ENCODE assay signal across 11 mouse cellular contexts in genomic region chr6:28633120-28633519, GRCm38 (mm10).
A peak's percentile ranks its signal among the peaks of the same experiment; 100 is the strongest.
DNase-seq lines count a peak whose midpoint lies in the region; ATAC-seq and TF ChIP-seq lines count a peak whose summit lies in the region.
"Had no signal": no experiment of that assay in that cellular context is flagged by ENCODE, and none has a peak within 500 bp of the region (broad histone marks: within the 10 kb centered on the region; RNA-seq: fewer than 3 reads in every experiment).

No protein-coding gene starts in this region.

- peak; percentile 42 for DNase-seq in cerebellum, adult 9-11 months
- DNase-seq in cerebellum, adult 11 months = no peak
- peak; percentile 27 for DNase-seq in kidney, postnatal 10 days
- DNase-seq in forebrain, embryonic 11.5 days (ENCODE audit: low spot score) = no peak
- DNase-seq in hindbrain, postnatal 0 days (ENCODE audit: low spot score) = peak; percentile 66
- DNase-seq in adrenal gland, adult (ENCODE audit: inconsistent age in 2 of 2, low spot score in 1 of 2) = no peak
- no peak for DNase-seq in testis, postnatal 10 days (ENCODE audit: low spot score)
- DNase-seq: adrenal gland, postnatal 14 days; lung, postnatal 14 days had no signal

- no peaks in the 10 kb centered on the region for H3K27me3 ChIP-seq in kidney, embryonic 14.5 days (ENCODE audit: control insufficient read depth, insufficient read depth, low read length)
- no peaks in the 10 kb centered on the region for H3K27me3 ChIP-seq in forebrain, embryonic 11.5 days (ENCODE audit: control insufficient read depth, insufficient read depth, low read length)
- H3K27me3 ChIP-seq in hindbrain, postnatal 0 days (ENCODE audit: insufficient read depth, low read length) = no peaks in the 10 kb centered on the region
- H3K27me3 ChIP-seq: limb, embryonic 15.5 days had no signal

- H3K4me2 ChIP-seq in kidney, embryonic 14.5 days (replicated peaks; ENCODE audit: low read depth, low read length) = no peak overlapping the region
- no peak overlapping the region for H3K4me2 ChIP-seq in forebrain, embryonic 11.5 days (ENCODE audit: low read depth, low read length, severe bottlenecking)
- H3K4me2 ChIP-seq in hindbrain, postnatal 0 days (ENCODE audit: low read depth, low read length) = no peak overlapping the region
- H3K4me2 ChIP-seq: limb, embryonic 15.5 days had no signal

- H3K4me1 ChIP-seq in kidney, embryonic 14.5 days (ENCODE audit: control insufficient read depth, insufficient read depth, low read length) = no peaks in the 10 kb centered on the region
- peaks cover 10% of the 10 kb centered on the region; the same call in 1 of the 2 replicates for H3K4me1 ChIP-seq in forebrain, embryonic 11.5 days (replicated peaks; ENCODE audit: control insufficient read depth, insufficient read depth, low read length)
- peaks cover 15% of the 10 kb centered on the region; the same call in 1 of the 2 replicates for H3K4me1 ChIP-seq in hindbrain, postnatal 0 days (ENCODE audit: insufficient read depth, low read length)

- 72% methylated on average over 2 of the region's 2 CpGs for WGBS in kidney, embryonic 14.5 days
- 34% methylated on average over 2 of the region's 2 CpGs for WGBS in forebrain, embryonic 11.5 days
- 24% methylated on average over 2 of the region's 2 CpGs for WGBS in hindbrain, postnatal 0 days

- H3K4me3 ChIP-seq in kidney, embryonic 14.5 days (ENCODE audit: low read length) = no peak overlapping the region
- no peak overlapping the region for H3K4me3 ChIP-seq in forebrain, embryonic 11.5 days (ENCODE audit: low read depth, low read length)
- H3K4me3 ChIP-seq in hindbrain, postnatal 0 days (ENCODE audit: low read length) = no peak overlapping the region
- H3K4me3 ChIP-seq: limb, embryonic 15.5 days had no signal

- TF ChIP-seq CTCF in hindbrain, postnatal 0 days (IDR thresholded peaks at IDR 0.05; ENCODE audit: low read depth) = no peak

- H3K9ac ChIP-seq in kidney, embryonic 14.5 days (ENCODE audit: low read depth, low read length) = no peak overlapping the region
- H3K9ac ChIP-seq in forebrain, embryonic 11.5 days (ENCODE audit: low read length) = no peak overlapping the region
- H3K9ac ChIP-seq in hindbrain, postnatal 0 days (replicated peaks; ENCODE audit: low read length) = no peak overlapping the region
- H3K9ac ChIP-seq: limb, embryonic 15.5 days had no signal

- H3K27ac ChIP-seq in kidney, embryonic 14.5 days (ENCODE audit: low read depth, low read length) = no peak overlapping the region
- 0 out of 2 replicates have a peak overlapping the region, but pooled peaks have one; percentile 53 for H3K27ac ChIP-seq in forebrain, embryonic 11.5 days (ENCODE audit: low read depth, low read length)
- peak overlapping the region; percentile 12; the same call in 1 of the 2 replicates for H3K27ac ChIP-seq in hindbrain, postnatal 0 days
- H3K27ac ChIP-seq: limb, embryonic 15.5 days had no signal

- no peaks in the 10 kb centered on the region for H3K9me3 ChIP-seq in kidney, embryonic 14.5 days (ENCODE audit: control insufficient read depth, low read length)
- no peaks in the 10 kb centered on the region for H3K9me3 ChIP-seq in forebrain, embryonic 11.5 days (ENCODE audit: control insufficient read depth, low read length)
- no peaks in the 10 kb centered on the region for H3K9me3 ChIP-seq in hindbrain, postnatal 0 days (ENCODE audit: low read length)
- H3K9me3 ChIP-seq: limb, embryonic 15.5 days had no signal

- no peak for ATAC-seq in kidney, embryonic 14.5 days (ENCODE audit: low FRiP score, low TSS enrichment)
- peak; percentile 65 for ATAC-seq in forebrain, embryonic 11.5 days (replicated peaks; ENCODE audit: low FRiP score)
- 0 out of 2 replicates have a peak, but pooled peaks have one; percentile 33 for ATAC-seq in hindbrain, postnatal 0 days

- H3K36me3 ChIP-seq in kidney, embryonic 14.5 days (ENCODE audit: control insufficient read depth, insufficient read depth, low read length) = no peaks in the 10 kb centered on the region
- no peaks in the 10 kb centered on the region for H3K36me3 ChIP-seq in forebrain, embryonic 11.5 days (ENCODE audit: control insufficient read depth, insufficient read depth, low read length)
- no peaks in the 10 kb centered on the region for H3K36me3 ChIP-seq in hindbrain, postnatal 0 days (ENCODE audit: insufficient read depth, low read length)
- H3K36me3 ChIP-seq: limb, embryonic 15.5 days had no signal

Comparison
In these comparisons a context has a peak if more than half of its experiments do, and no peak if none do; other contexts are left out.
1. DNase-seq: peak in cerebellum, adult 9-11 months (single experiment), kidney, postnatal 10 days (single experiment) and hindbrain, postnatal 0 days (single experiment); none in cerebellum, adult 11 months (single experiment), forebrain, embryonic 11.5 days (single experiment), adrenal gland, adult (0 of 2) and testis, postnatal 10 days (single experiment).